Mouse (Mus musculus) heart, postnatal 0 days (tissue): Measurements from ENCODE around the gene Gpx4. TPM values are rescaled to one million over a fixed set of nuclear protein-coding genes. Genes with fewer than 3 reads are reported as not detected.
A peak's percentile ranks its signal among the peaks of the same experiment; 100 is the strongest.

Source experiments
- ATAC-seq: fragments of 200-750 bp; cut with Nextera tagmentation; 2 replicates; pipeline ENCODE4 v1.8.0; 2017; ENCODE audit warnings: low read depth, moderate number of reproducible peaks, moderate library complexity; ENCODE audit not compliant: insufficient read depth
- DNase-seq: peaks from one replicate; pipeline ENCODE4 v3.0.0-alpha.2; 2016; ENCODE audit warnings: low spot score
- H3K27ac ChIP-seq: fragments of 300-500 bp; sonication (generic); 2 replicates; pipeline ENCODE4 v1.5.1; 2014; ENCODE audit warnings: low read depth, mild to moderate bottlenecking
- H3K27me3 ChIP-seq: fragments of 300-500 bp; sonication (generic); 2 replicates; pipeline ENCODE4 v1.6.1; 2014; ENCODE audit warnings: low read length, mixed read lengths; ENCODE audit not compliant: control insufficient read depth, insufficient read depth
- H3K36me3 ChIP-seq: fragments of 300-500 bp; sonication (generic); replicated peaks from 2 replicates; pipeline ENCODE4 v1.6.1; 2014; ENCODE audit warnings: low read length, mixed read lengths; ENCODE audit not compliant: control insufficient read depth, insufficient read depth
- H3K4me1 ChIP-seq: fragments of 300-500 bp; sonication (generic); 2 replicates; pipeline ENCODE4 v1.6.1; 2014; ENCODE audit warnings: antibody characterized with exemption; ENCODE audit not compliant: control insufficient read depth, insufficient read depth
- H3K4me2 ChIP-seq: fragments of 300-500 bp; sonication (generic); 2 replicates; pipeline ENCODE4 v1.6.1; 2014; ENCODE audit warnings: low read depth, mild to moderate bottlenecking, low read length, moderate library complexity
- H3K4me3 ChIP-seq: fragments of 300-500 bp; sonication (generic); 2 replicates; pipeline ENCODE4 v1.5.1; 2014; ENCODE audit warnings: low read depth, low read length
- H3K9ac ChIP-seq: fragments of 300-500 bp; sonication (generic); replicated peaks from 2 replicates; pipeline ENCODE4 v1.6.1; 2014; ENCODE audit warnings: low read depth, low read length, mixed read lengths
- H3K9me3 ChIP-seq: fragments of 300-500 bp; sonication (generic); replicated peaks from 2 replicates; pipeline ENCODE4 v1.6.1; 2016; ENCODE audit warnings: low read length; ENCODE audit not compliant: control insufficient read depth
- CTCF ChIP-seq: IDR thresholded peaks from 2 replicates; pipeline ENCODE4 v1.5.1; 2016; ENCODE audit warnings: antibody characterized with exemption, control low read depth, low read depth
- EP300 ChIP-seq: IDR thresholded peaks from 2 replicates; pipeline ENCODE4 v1.6.1; 2016; ENCODE audit warnings: antibody characterized with exemption, low read depth
- WGBS: fragments of 180-500 bp; shearing (Covaris S2); extraction: QIAGEN DNeasy Blood & Tissue Kit; methylation state at CpG from one replicate; pipeline ENCODE4 v1.1.7; 2014; 5-methylcytosine and 5-hydroxymethylcytosine counted together
- polyA plus RNA-seq: library from polyadenylated mRNA; unstranded; fragments of >200 nt; fragmentation: Nextera tagmentation; extraction: Ambion mirVana; gene quantifications from 2 replicates; pipeline ENCODE4 v1.2.1, GENCODE M21; 2015
- total RNA-seq: library from RNA; depleted of rRNA; stranded (reverse); fragments of >200 nt; gene quantifications from 2 replicates; pipeline ENCODE4 v1.2.3, GENCODE M21; 2014; ENCODE audit warnings: low replicate concordance

The Gpx4 gene
- total and polyA plus RNA-seq, 2 experiments from 2014 or later = 500 to 874 TPM

- DNase-seq (no peak), ATAC-seq (no peak)
- Histone ChIP-seq H3K9me3 (no peaks in the 10 kb centered on the region), H3K36me3 (no peaks in the 10 kb centered on the region; the same call in 1 of the 2 replicates), H3K4me2 (no peak overlapping the region), H3K27me3 (no peaks in the 10 kb centered on the region), H3K4me1 (peaks cover 10% of the 10 kb centered on the region), H3K27ac (no peak overlapping the region), H3K4me3 (no peak overlapping the region), H3K9ac (no peak overlapping the region)
- 92% methylated on average over 13 of the region's 13 CpGs for WGBS
- TF ChIP-seq CTCF (no peak), EP300 (no peak)
Observed at GRCm38 (mm10) chr10:80028521-80028846, 18.5 kb upstream of the Gpx4 start.

GRCm38 (mm10) chr10:80030191-80030590, 16.8 kb upstream of the Gpx4 start:
- TF ChIP-seq CTCF (no peak), EP300 (no peak)
- H3K4me1 ChIP-seq = peaks cover 19% of the 10 kb centered on the region
- H3K36me3 ChIP-seq = no peaks in the 10 kb centered on the region; the same call in 1 of the 2 replicates

GRCm38 (mm10) chr10:80030736-80031135, 16.2 kb upstream of the Gpx4 start:
- ATAC-seq = no peak
- WGBS = 81% methylated on average over 17 of the region's 17 CpGs
- no peak for DNase-seq
- Histone ChIP-seq H3K4me3 (no peak overlapping the region), H3K4me2 (no peak overlapping the region), H3K36me3 (peaks cover 4% of the 10 kb centered on the region), H3K4me1 (peaks cover 19% of the 10 kb centered on the region), H3K9me3 (no peaks in the 10 kb centered on the region), H3K27ac (no peak overlapping the region), H3K9ac (no peak overlapping the region), H3K27me3 (no peaks in the 10 kb centered on the region)
- no peak for TF ChIP-seq CTCF
- no peak for TF ChIP-seq EP300

More at GRCm38 (mm10) chr10:80030191-80030590, 16.8 kb upstream of the Gpx4 start:
- no peak overlapping the region for H3K27ac ChIP-seq
- no peaks in the 10 kb centered on the region for H3K27me3 ChIP-seq
- WGBS = 89% methylated on average over 9 of the region's 9 CpGs
- DNase-seq (no peak), ATAC-seq (no peak)
- H3K9ac ChIP-seq = no peak overlapping the region
- H3K4me3 ChIP-seq = no peak overlapping the region
- H3K9me3 ChIP-seq = no peaks in the 10 kb centered on the region
- H3K4me2 ChIP-seq = no peak overlapping the region

- Histone ChIP-seq H3K4me1 (peaks cover 19% of the 10 kb centered on the region), H3K4me3 (no peak overlapping the region), H3K9me3 (no peaks in the 10 kb centered on the region), H3K36me3 (peaks cover 25% of the 10 kb centered on the region), H3K9ac (peak overlapping the region; percentile 30; the same call in 1 of the 2 replicates), H3K27ac (peak overlapping the region; percentile 77), H3K4me2 (peak overlapping the region; percentile 22; the same call in 1 of the 2 replicates), H3K27me3 (no peaks in the 10 kb centered on the region)
- 14% methylated on average over 5 of the region's 5 CpGs for WGBS
- no peak for TF ChIP-seq EP300
- TF ChIP-seq CTCF = no peak
- ATAC-seq = peak; percentile 52
- peak; percentile 51 for DNase-seq
Observed at GRCm38 (mm10) chr10:80032799-80033480, 14.0 kb upstream of the Gpx4 start.

GRCm38 (mm10) chr10:80033511-80034391, 13.2 kb upstream of the Gpx4 start:
- H3K4me3 ChIP-seq = no peak overlapping the region
- H3K27ac ChIP-seq = peak overlapping the region; percentile 77
- H3K9me3 ChIP-seq = no peaks in the 10 kb centered on the region
- H3K27me3 ChIP-seq = no peaks in the 10 kb centered on the region
- DNase-seq (no peak), ATAC-seq (peak; percentile 57)
- H3K9ac ChIP-seq = no peak overlapping the region
- H3K4me1 ChIP-seq = peaks cover 25% of the 10 kb centered on the region
- peaks cover 29% of the 10 kb centered on the region for H3K36me3 ChIP-seq
- TF ChIP-seq CTCF = peak; percentile 71
- no peak for TF ChIP-seq EP300
- no peak overlapping the region for H3K4me2 ChIP-seq
- 23% methylated on average over 9 of the region's 9 CpGs for WGBS
